Mouse (Mus musculus) frontal cortex, adult (tissue): ENCODE results near the gene Pip5k1b.

Experiments used
- ATAC-seq: cut with Nextera tagmentation; 2 replicates; pipeline ENCODE4 v1.9.2; 2017; ENCODE audit warnings: mild to moderate bottlenecking, moderate library complexity, mixed read lengths; ENCODE audit not compliant: low TSS enrichment

Pip5k1b gene

DNA sequence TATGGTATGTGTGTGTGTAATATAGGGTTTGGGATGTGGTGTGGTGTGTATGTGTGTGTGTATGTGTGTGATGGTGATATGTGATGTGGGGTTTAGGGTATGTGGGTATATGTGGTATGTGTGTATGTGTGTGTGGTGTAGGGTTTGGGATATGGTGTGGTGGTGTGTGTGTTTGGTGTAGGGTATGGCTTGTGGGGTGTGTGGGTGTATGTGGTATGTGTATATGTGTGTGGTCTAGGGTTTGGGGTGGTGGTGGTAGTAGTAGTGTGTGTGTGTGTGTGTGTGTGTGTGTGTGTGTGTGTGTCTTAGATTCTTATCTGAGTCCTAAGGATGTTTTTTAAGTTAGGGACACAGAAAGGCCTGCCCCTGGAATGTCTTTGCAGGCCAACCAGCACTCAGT, 37.3 kb downstream of the Pip5k1b start:
- ATAC-seq, result no peak

DNA sequence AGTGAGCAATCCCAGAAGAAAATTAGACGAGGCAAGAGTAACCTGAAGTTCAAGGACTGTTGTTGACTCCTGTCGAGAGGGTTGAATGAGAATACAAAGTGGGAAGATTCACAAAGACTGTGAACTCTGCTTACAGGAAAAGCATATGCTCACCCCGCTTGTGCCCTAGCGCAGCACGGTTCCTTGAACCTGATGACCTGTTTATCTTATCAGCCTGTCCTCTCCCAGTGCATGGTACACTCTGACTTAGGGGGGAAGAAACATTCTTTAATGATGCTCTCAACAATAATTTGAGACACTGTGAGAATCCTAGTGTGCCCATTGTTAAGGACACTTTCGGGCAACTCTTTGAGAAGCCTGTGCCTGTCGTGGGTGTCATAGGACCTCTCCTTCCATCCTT, 38.6 kb downstream of the Pip5k1b start:
- no peak for ATAC-seq

GRCm38 (mm10) chr19:24515941-24516340, 39.7 kb downstream of the Pip5k1b start:
- ATAC-seq, result no peak

DNA sequence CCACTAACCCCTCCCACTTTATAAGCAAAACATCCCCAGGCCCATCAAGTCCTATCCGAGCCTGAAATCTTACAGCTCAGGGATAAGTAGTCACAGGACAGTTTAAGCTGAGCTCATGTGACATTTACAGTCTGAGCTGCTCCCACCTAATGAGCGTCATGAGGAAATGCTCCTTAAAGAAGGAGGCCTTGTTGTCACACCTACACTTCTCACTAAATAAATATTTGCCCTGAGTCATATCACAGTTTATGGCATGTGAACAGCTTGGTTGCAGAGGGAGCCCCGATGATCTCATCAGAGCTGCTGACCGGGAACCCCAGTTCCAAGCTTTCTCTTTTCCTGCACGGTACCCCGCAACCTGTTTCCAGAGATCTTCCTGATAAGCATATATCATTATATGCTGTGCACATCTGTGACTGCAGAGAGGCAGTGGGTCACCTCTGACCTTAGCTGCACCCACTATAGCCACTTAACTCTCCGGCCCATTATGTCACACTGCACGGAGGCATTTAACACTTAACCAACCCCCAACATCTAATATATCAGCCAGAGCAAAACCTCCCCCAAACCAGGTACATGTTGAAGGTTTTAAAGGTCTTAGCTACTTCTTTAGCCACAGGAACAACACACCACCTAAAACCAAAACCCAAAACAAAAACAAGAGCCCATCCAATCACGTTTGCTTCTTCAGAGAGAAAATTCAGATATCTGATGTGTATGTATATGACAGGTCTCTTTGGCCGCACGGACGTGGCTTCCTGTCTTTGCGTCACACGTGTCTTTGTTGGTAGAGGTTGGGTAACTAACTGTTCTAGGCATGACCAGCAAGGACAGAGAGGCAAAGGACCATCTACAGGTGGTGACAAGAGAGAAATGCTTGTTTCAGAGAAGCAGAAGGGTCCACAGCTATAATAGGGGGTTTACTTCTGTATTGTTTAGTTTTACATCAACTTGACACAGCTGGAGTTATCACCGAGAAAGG, 40.7 kb downstream of the Pip5k1b start:
- no peak for ATAC-seq

GRCm38 (mm10) chr19:24513105-24513843, 42.4 kb downstream of the Pip5k1b start:
- no peak for ATAC-seq

GRCm38 (mm10) chr19:24511939-24512338, 43.7 kb downstream of the Pip5k1b start:
- peak; percentile 91 for ATAC-seq

DNA sequence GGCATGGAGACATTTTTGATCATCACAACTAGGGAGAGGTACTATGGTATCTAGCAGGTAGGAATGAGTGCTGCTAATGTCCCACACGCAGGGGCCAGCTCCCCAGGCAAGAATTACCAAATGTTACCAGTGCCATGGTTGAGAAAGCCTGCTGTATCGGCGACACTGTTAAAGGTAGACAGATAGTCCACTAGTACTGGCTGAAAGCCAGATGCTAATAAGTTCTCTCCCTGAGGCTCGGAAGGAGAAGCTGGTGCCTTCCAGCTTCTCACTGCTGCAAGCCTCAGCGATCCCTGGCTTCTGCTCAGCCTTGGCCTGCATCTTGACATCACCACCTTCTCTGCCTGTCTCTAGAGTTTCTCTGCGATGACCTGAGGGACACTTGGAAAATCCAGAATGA, 46.3 kb downstream of the Pip5k1b start:
- ATAC-seq, result no peak

DNA sequence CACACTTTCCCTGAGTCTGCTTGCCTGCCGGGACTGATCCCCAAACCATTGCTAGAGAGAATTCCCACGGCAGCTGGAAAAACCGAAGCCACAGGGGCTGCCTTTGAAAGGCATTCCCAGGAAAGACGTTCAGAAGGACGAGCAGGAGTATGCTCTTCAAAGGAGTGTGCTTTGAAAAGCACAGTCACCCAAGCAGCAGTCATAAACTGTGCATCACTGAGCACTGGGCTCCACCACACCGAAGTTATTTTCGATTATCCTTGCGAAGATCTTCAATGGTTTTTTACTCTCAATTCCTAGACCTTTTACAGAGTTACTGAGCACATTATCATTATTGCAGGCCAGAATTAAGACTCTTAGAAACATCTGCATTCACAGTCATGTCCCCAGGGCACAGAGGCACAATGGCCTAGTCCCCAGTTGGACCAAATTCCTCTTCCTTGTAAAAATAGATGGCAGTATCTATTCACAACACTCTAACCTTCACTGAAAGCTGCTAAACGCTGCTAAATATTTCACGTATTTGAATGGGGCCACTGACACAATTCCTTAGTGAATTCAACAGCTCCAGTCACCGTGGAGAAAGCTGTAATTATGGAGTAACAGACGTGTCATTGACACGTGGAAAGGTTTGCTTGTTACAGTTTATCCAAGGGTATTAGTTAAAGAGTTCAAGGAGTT, 47.4 kb downstream of the Pip5k1b start:
- no peak for ATAC-seq

DNA sequence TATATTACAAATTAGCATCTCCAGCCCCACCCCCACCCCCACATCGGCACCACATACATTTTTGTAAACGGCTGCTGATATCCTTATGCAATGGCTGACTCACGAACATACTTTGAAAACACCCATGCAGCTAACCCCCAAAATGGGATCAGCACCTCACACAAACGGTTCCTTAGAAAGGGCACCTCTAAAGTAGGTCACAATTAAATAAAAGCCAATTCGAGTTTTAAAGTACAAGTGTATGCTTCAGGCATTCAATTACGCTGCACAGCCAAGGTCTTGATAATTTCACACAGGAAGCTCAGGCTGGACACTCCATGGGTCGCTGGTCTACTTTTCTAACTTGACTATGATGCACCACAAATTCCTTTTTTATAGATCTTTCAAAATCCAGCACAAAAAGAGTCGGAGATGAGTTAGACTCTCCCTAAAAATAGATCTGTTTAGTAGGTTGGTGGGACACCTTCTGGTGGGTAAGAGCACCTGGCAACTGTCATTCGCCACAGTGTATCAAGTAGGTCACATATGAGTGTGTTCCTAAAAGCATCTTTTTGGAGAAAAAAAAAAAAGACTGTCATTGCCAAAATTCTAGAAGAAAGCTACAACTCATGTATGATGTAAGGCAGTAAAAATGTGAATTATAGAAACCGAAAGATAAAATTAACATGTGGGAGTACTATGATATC, 52.8 kb downstream of the Pip5k1b start:
- ATAC-seq, result peak; percentile 53

- ATAC-seq, result no peak
Observed at GRCm38 (mm10) chr19:24501525-24501924, 54.1 kb downstream of the Pip5k1b start.

DNA sequence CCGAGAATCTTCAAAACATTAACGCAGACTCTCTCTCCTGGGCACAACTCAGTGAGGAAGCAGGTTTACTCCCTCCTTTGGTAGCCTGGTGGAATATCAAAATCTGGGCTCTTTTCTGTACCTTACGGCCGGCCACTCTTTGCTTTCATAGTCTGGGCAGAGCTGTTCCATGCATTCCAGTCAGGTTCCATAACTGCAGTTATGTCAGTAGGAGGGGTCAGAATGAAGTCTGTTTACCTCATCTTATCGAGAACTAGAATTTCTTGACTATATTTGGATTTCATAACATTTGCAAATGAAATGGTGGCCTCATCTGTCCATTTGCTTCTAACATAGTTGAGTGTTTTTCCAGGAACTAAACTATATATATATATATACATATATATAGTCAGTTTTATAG, 55.2 kb downstream of the Pip5k1b start:
- ATAC-seq, result no peak

GRCm38 (mm10) chr19:24499291-24499690, 56.4 kb downstream of the Pip5k1b start:
- ATAC-seq, result no peak

- no peak for ATAC-seq
Observed at GRCm38 (mm10) chr19:24493887-24494286, 61.8 kb downstream of the Pip5k1b start.

DNA sequence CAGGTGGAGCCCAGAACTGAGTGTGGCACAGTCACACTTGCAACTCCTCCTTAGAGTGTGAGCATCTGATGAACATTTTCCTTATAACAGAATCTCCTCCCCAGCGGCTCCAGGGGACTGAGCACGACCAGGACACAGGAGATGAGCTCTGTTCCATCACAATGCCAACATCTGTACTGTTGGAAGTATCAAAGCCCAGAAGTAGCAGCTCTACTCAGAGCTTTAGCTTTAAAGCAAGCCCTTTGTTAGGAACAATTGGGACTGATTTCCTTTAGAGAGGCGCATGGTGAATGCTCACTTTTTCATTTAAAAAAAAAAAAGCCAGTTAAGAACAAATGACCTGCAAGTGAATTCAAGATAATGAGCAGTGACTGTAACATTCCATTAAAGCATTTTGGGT, 63.8 kb downstream of the Pip5k1b start:
- no peak for ATAC-seq

- ATAC-seq, result no peak
Observed at GRCm38 (mm10) chr19:24490275-24490674, 65.4 kb downstream of the Pip5k1b start.

GRCm38 (mm10) chr19:24486433-24487296, 69.0 kb downstream of the Pip5k1b start:
- no peak for ATAC-seq

DNA sequence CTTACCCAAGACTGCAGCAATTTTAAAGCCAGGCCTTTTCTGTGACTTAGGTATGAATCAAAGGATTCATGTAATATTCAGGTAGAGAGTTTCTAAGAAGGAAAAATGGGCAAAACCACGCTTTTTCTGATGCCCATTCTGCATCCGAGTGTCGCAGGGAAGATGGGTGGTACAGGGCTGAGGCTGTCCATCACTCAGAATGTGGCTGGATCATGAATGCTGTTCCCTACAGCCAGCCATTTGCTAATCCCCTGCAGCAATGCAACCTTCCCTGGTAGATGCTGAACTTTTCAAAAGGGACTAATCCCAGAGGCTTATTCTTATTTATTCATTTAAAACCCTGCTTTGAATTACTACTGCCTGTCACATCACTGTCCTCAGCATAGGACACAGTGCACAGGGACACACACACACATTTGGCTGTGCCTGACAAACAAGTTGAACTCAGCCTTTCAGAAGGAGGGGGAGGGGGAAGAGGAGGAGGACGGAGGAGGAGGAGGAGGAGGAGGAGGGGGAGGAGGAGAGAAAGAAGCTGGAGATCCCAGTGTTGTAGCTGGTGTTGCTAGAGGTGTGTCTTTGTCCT, 71.0 kb downstream of the Pip5k1b start:
- ATAC-seq, result no peak

GRCm38 (mm10) chr19:24480916-24481315, 74.8 kb downstream of the Pip5k1b start:
- no peak for ATAC-seq

DNA sequence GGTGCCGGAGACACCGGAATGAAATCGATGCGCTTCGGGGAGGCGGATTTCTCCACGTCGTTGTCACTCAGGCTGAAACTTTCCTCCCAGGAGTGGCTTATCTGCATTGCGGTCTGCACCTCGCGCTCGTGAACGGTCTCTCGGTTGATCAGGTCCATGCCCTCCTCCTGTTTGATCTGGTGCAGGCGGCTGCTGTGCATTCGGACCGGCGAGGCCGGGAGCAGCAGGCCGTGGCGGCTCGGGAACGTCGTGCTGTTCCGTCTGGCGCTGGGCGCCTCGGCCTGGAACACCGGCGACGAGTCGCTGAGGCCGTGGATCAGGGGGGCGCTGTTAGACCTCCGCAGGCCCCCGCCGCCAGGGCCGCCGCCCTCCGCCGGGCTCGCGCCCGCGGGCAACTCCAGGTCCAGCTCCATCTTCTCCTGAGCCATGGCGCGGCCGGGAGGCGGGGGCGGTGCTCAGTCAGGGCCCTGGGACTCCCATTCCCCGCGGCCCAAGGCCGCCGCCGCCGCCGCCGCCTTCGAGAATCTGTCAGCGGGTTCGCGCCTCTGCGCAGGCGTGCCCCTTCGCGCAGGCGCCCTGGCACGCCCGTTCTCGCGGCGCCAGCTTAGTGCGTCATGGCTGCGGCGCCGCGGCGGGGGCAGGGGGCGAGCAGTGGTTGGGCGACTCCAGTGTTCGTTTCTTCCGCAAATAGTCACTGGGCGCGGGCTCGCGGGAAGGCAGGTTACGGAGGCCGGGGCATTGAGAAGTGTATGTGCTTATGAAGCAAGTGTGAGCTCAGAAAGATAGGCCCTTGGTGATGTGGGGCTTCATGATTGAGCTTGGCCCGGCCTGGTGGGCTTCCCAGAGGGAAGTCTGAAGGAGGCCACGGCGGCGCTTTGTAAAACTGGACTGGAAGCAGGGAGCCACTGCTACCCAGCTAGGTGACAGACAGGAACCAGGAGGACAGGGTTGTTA, 78.5 kb downstream of the Pip5k1b start, which contains the start of gene Fam122a:
TSS of gene Fam122a (minus strand) at position 428 of the 954 bp plus-strand sequence.
- peak; percentile 95 for ATAC-seq
